Mouse (Mus musculus) hindbrain, embryonic 12.5 days (tissue): ENCODE measurements around the gene Sae1. TPM values are rescaled to one million over a fixed set of nuclear protein-coding genes. Genes with fewer than 3 reads are reported as not detected.
"Not testable (repeated sequence)": the region's sequence is repeated elsewhere in the genome, so short reads cannot be mapped to it uniquely, and the experiment has no call there.

Experiments used
- ATAC-seq: fragments of 200-750 bp; cut with Nextera tagmentation; 2 replicates; pipeline ENCODE4 v1.8.0; 2017; ENCODE audit warnings: moderate TSS enrichment; ENCODE audit not compliant: low FRiP score
- H3K27ac ChIP-seq: fragments of 300-500 bp; sonication (generic); 2 replicates; pipeline ENCODE4 v1.5.1; 2016; ENCODE audit warnings: mild to moderate bottlenecking
- H3K27me3 ChIP-seq: fragments of 300-500 bp; sonication (generic); 2 replicates; pipeline ENCODE4 v1.6.1; 2016; ENCODE audit warnings: mild to moderate bottlenecking
- H3K36me3 ChIP-seq: fragments of 300-500 bp; sonication (generic); 2 replicates; pipeline ENCODE4 v1.6.1; 2016; ENCODE audit warnings: mild to moderate bottlenecking
- H3K4me1 ChIP-seq: fragments of 300-500 bp; sonication (generic); 2 replicates; pipeline ENCODE4 v1.6.1; 2016
- H3K4me2 ChIP-seq: fragments of 300-500 bp; sonication (generic); replicated peaks from 2 replicates; pipeline ENCODE4 v1.6.1; 2016; ENCODE audit warnings: mild to moderate bottlenecking
- H3K4me3 ChIP-seq: fragments of 300-500 bp; sonication (generic); 2 replicates; pipeline ENCODE4 v1.5.1; 2016; ENCODE audit warnings: mild to moderate bottlenecking
- H3K9ac ChIP-seq: fragments of 300-500 bp; sonication (generic); 2 replicates; pipeline ENCODE4 v1.6.1; 2016; ENCODE audit warnings: mild to moderate bottlenecking, moderate library complexity
- H3K9me3 ChIP-seq: fragments of 300-500 bp; sonication (generic); replicated peaks from 2 replicates; pipeline ENCODE4 v1.6.1; 2016; ENCODE audit warnings: mild to moderate bottlenecking
- WGBS: fragments of 180-500 bp; shearing (Covaris S2); methylation state at CpG from one replicate; pipeline ENCODE4 v1.1.7; 2016; 5-methylcytosine and 5-hydroxymethylcytosine counted together
- polyA plus RNA-seq: library from polyadenylated mRNA; unstranded; fragments of >200 nt; fragmentation: Nextera tagmentation; extraction: Ambion mirVana; gene quantifications from 2 replicates; pipeline ENCODE4 v1.2.1, GENCODE M21; 2016

Gene Sae1
- polyA plus RNA-seq, 1 experiment from 2014 or later, result 307 TPM

- H3K4me2 ChIP-seq, result peak within 1 kb of the TSS; percentile 84
- H3K9ac ChIP-seq, result peak within 1 kb of the TSS; percentile 100
- H3K4me3 ChIP-seq, result peak within 1 kb of the TSS; percentile 94
- peak; percentile 46 for ATAC-seq
- H3K9me3 ChIP-seq, result no peaks in the 10 kb centered on the region
- under 1% methylated on average over 41 of the region's 85 CpGs for WGBS
- peak within 1 kb of the TSS; percentile 100 for H3K27ac ChIP-seq
- H3K36me3 ChIP-seq, result no peaks in the 10 kb centered on the region
- H3K4me1 ChIP-seq, result peaks cover 31% of the 10 kb centered on the region
- H3K27me3 ChIP-seq, result no peaks in the 10 kb centered on the region
Observed at GRCm38 (mm10) chr7:16400689-16401611, 13.3 kb upstream of the Sae1 start, which contains the start of gene Zc3h4. Gene Zc3h4, plus strand, starts transcription at chr7:16400910.

- H3K36me3 ChIP-seq, result no peaks in the 10 kb centered on the region
- no peaks in the 10 kb centered on the region for H3K9me3 ChIP-seq
Observed at GRCm38 (mm10) chr7:16399820-16400688, 12.4 kb upstream of the Sae1 start.

GRCm38 (mm10) chr7:16399098-16399819 is 11.7 kb upstream of the Sae1 start:
- Histone ChIP-seq H3K9ac (peak overlapping the region; percentile 100), H3K27me3 (no peaks in the 10 kb centered on the region), H3K27ac (peak overlapping the region; percentile 100), H3K4me1 (peaks cover 14% of the 10 kb centered on the region), H3K36me3 (no peaks in the 10 kb centered on the region), H3K4me3 (peak overlapping the region; percentile 94), H3K9me3 (no peaks in the 10 kb centered on the region), H3K4me2 (peak overlapping the region; percentile 84)
- ATAC-seq, result peak; percentile 82
- WGBS, result under 1% methylated on average over 31 of the region's 31 CpGs

More at GRCm38 (mm10) chr7:16399820-16400688, 12.4 kb upstream of the Sae1 start:
- H3K4me3 ChIP-seq, result peak overlapping the region; percentile 94
- peak overlapping the region; percentile 84 for H3K4me2 ChIP-seq
- under 1% methylated on average over 76 of the region's 77 CpGs for WGBS
- H3K27ac ChIP-seq, result peak overlapping the region; percentile 100
- peaks cover 22% of the 10 kb centered on the region for H3K4me1 ChIP-seq
- peak overlapping the region; percentile 100 for H3K9ac ChIP-seq
- ATAC-seq, result peak; percentile 94
- no peaks in the 10 kb centered on the region for H3K27me3 ChIP-seq

GRCm38 (mm10) chr7:16398387-16399050 is 10.9 kb upstream of the Sae1 start:
- peak overlapping the region; percentile 100 for H3K27ac ChIP-seq

GRCm38 (mm10) chr7:16397465-16397864 is 9.9 kb upstream of the Sae1 start:
- ATAC-seq, result no peak
- no peak overlapping the region for H3K4me3 ChIP-seq
- H3K9ac ChIP-seq, result no peak overlapping the region
- H3K27ac ChIP-seq, result no peak overlapping the region
- no peaks in the 10 kb centered on the region for H3K9me3 ChIP-seq
- no peak overlapping the region for H3K4me2 ChIP-seq
- H3K27me3 ChIP-seq, result no peaks in the 10 kb centered on the region
- peaks cover 6% of the 10 kb centered on the region for H3K4me1 ChIP-seq
- no peaks in the 10 kb centered on the region for H3K36me3 ChIP-seq
- 80% methylated on average over 4 of the region's 4 CpGs for WGBS

More at GRCm38 (mm10) chr7:16398387-16399050, 10.9 kb upstream of the Sae1 start:
- WGBS, result 51% methylated on average over 3 of the region's 3 CpGs
- ATAC-seq, result no peak
- H3K4me2 ChIP-seq, result peak overlapping the region; percentile 84
- no peaks in the 10 kb centered on the region for H3K9me3 ChIP-seq
- H3K27me3 ChIP-seq, result no peaks in the 10 kb centered on the region
- H3K4me3 ChIP-seq, result peak overlapping the region; percentile 94
- peaks cover 10% of the 10 kb centered on the region for H3K4me1 ChIP-seq
- peak overlapping the region; percentile 100 for H3K9ac ChIP-seq
- no peaks in the 10 kb centered on the region for H3K36me3 ChIP-seq

GRCm38 (mm10) chr7:16395944-16396343 is 8.3 kb upstream of the Sae1 start:
- no peak for ATAC-seq
- Histone ChIP-seq H3K9ac (no peak overlapping the region), H3K27ac (peak overlapping the region; percentile 44; the same call in 1 of the 2 replicates), H3K4me3 (no peak overlapping the region), H3K27me3 (no peaks in the 10 kb centered on the region), H3K9me3 (no peaks in the 10 kb centered on the region), H3K4me2 (no peak overlapping the region), H3K36me3 (no peaks in the 10 kb centered on the region), H3K4me1 (peaks cover 6% of the 10 kb centered on the region)
- WGBS, result 1% methylated on average over 2 of the region's 2 CpGs

GRCm38 (mm10) chr7:16392923-16393322 is 5.3 kb upstream of the Sae1 start:
- 50% methylated on average over 4 of the region's 4 CpGs for WGBS
- Histone ChIP-seq H3K4me1 (peaks cover 4% of the 10 kb centered on the region), H3K27me3 (no peaks in the 10 kb centered on the region), H3K9ac (no peak overlapping the region), H3K4me2 (no peak overlapping the region), H3K4me3 (no peak overlapping the region), H3K9me3 (no peaks in the 10 kb centered on the region), H3K36me3 (no peaks in the 10 kb centered on the region), H3K27ac (no peak overlapping the region)
- no peak for ATAC-seq

GRCm38 (mm10) chr7:16389942-16390341 is 2.3 kb upstream of the Sae1 start:
- H3K9ac ChIP-seq, H3K9me3 ChIP-seq, H3K27me3 ChIP-seq, H3K4me2 ChIP-seq, H3K4me3 ChIP-seq, H3K36me3 ChIP-seq, ATAC-seq, H3K27ac ChIP-seq: not testable (repeated sequence)
- 90% methylated on average over 2 of the region's 2 CpGs for WGBS
- peaks cover 25% of the 10 kb centered on the region for H3K4me1 ChIP-seq

GRCm38 (mm10) chr7:16376505-16376904 is 11.1 kb downstream of the Sae1 start:
- no peaks in the 10 kb centered on the region for H3K4me1 ChIP-seq
- WGBS, result 97% methylated on average over 1 of the region's 1 CpGs
- H3K27me3 ChIP-seq, result no peaks in the 10 kb centered on the region
- ATAC-seq, result no peak
- no peak overlapping the region for H3K27ac ChIP-seq
- H3K9ac ChIP-seq, result no peak overlapping the region
- H3K9me3 ChIP-seq, result no peaks in the 10 kb centered on the region
- peaks cover 53% of the 10 kb centered on the region for H3K36me3 ChIP-seq
- no peak overlapping the region for H3K4me2 ChIP-seq
- no peak overlapping the region for H3K4me3 ChIP-seq

- H3K36me3 ChIP-seq, result peaks cover 62% of the 10 kb centered on the region
- H3K9ac ChIP-seq, result no peak overlapping the region
- no peaks in the 10 kb centered on the region for H3K9me3 ChIP-seq
- 94% methylated on average over 5 of the region's 5 CpGs for WGBS
- H3K4me2 ChIP-seq, result no peak overlapping the region
- H3K4me3 ChIP-seq, result no peak overlapping the region
- H3K4me1 ChIP-seq, result no peaks in the 10 kb centered on the region
- no peaks in the 10 kb centered on the region for H3K27me3 ChIP-seq
- ATAC-seq, result no peak
- no peak overlapping the region for H3K27ac ChIP-seq
Observed at GRCm38 (mm10) chr7:16374989-16375388, 12.6 kb downstream of the Sae1 start.

GRCm38 (mm10) chr7:16373719-16374118 is 13.9 kb downstream of the Sae1 start:
- no peaks in the 10 kb centered on the region for H3K4me1 ChIP-seq
- no peak overlapping the region for H3K9ac ChIP-seq
- WGBS, result 73% methylated on average over 2 of the region's 2 CpGs
- H3K4me2 ChIP-seq, result no peak overlapping the region
- H3K27me3 ChIP-seq, result no peaks in the 10 kb centered on the region
- H3K27ac ChIP-seq, result no peak overlapping the region
- H3K4me3 ChIP-seq, result no peak overlapping the region
- peaks cover 73% of the 10 kb centered on the region for H3K36me3 ChIP-seq
- no peaks in the 10 kb centered on the region for H3K9me3 ChIP-seq
- no peak for ATAC-seq
